Mouse (Mus musculus) T-helper 17 cell (primary cell): ENCODE measurements around the gene Cox16.

Source experiments
- in situ Hi-C, 2 experiments: fragments of 300-600 bp; cut with MboI, MseI; formaldehyde crosslinking; loops; 1 replicate in 1 of 2; 2 replicates in 1 of 2; pipeline ENCODE4 v1.15.1; 2025; ENCODE audit warnings: high pct_unique_total_duplicates in 2 of 2

Cox16 gene

GRCm38 (mm10) chr12:81324991-81325390, 159.9 kb downstream of the Cox16 start:
- in situ Hi-C loops, result no loop called here

- in situ Hi-C loops, result no loop called here
These were observed 160.8 kb downstream of the Cox16 start for GRCm38 (mm10) chr12:81324116-81324515.

GRCm38 (mm10) chr12:81321021-81321420, 163.9 kb downstream of the Cox16 start:
- in situ Hi-C loops, result no loop called here

- in situ Hi-C loops, result no loop called here
These were observed 167.1 kb downstream of the Cox16 start for GRCm38 (mm10) chr12:81317811-81318210.

GRCm38 (mm10) chr12:81315953-81316352, 169.0 kb downstream of the Cox16 start:
- in situ Hi-C loops, result no loop called here
